Mouse (Mus musculus): ENCODE measurements around the gene Tubb4a.
"Not testable (repeated sequence)": the region's sequence is repeated elsewhere in the genome, so short reads cannot be mapped to it uniquely, and the experiment has no call there.

Tubb4a gene

DNA sequence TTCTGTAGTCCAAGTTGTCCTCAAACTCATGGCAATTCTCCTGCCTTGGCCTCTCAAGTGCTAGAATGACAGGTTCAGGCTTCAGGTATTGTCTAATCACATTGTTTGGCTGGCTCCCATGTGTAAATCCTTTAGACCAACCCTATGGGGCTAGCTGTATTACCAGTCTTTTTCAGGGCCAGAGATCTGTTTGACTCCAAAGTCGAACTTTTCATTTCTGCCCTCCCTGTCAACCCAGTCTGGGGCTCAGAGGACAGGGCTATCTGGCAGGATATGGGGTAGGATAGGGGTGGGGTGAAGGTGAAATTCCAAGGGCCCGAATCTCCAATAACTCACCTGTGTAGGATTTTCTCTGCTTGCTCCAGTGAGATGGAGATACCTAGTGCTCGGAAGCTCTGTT is 31.3 kb downstream of the Tubb4a start:
- DNase-seq: no peak

DNA sequence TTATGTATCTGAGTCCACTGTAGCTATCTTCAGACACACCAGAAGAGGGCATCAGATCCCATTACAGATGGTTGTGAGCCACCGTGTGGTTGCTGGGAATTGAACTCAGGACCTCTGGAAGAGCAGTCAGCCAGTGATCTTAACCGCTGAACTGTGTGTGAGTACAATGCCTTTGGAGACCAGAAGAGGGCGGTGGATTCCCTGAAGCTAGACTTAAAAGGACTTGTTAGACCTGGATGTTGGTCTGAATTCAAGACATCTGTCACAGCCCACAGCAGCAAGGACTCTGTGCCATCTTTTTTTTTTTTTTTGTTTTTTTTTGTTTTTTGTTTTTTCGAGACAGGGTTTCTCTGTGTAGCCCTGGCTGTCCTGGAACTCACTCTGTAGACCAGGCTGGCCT is 35.9 kb downstream of the Tubb4a start:
- not testable (repeated sequence) for DNase-seq

DNA sequence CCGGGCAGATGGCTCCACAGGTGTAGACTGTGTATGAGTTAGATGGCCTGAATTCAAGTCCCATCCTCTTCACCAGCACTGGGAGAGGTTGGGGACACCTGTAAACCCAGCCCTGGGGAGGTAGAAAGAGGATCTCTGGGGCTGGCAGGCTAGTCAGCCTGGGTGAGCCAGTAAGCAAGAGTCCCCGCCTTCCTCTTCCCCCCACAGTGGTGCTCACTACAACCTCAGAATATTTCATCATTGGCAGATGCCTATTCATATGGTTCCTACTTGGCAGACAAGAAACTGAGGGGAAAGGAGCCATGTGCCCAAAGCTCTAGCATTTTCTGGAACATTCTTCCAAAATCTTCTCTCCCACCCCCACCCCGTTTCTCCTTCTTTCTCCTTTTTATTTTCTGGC is 38.8 kb downstream of the Tubb4a start:
- no peak for DNase-seq

DNA sequence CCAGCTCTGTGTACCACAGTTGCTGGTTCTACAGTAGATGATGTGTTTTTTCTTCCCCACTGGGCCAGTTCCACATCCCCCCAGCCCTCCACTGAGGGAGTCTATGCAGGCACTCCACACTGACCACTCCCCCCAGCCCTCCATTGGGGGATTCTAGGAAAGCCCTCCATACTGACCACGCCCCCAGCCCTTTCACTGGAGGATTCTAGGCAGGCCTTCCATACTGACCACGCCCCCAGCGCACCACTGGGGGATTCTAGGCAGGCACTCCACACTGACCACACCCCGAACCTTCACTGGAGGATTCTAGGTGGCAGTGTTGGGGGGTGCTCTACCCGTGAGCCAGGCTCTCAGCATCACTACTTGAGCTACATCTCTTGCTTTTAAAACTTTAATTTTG is 40.2 kb downstream of the Tubb4a start:
- DNase-seq: peak in 1 of 2 experiments; percentile 47

DNA sequence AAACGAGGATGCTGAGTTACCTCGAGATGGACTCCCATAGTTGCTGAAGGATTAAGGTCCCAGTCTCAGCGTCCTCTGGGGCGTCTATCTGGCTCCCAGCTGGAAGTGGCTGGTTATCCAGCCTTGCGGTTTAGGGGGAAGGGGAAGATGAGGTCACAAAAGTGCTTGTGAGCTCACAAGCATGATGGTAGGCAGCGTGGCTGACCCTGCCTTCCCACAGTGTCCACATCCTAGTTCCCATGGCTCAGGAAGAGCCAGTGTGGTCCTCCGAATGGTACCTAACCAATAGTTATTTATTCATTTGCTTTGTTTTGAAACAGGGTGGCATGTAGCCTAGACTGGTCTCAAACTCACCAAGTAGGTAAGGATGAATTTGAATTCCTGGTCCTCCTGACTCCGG is 46.0 kb downstream of the Tubb4a start, which contains the start of gene Slc25a41:
Gene Slc25a41 (minus strand): TSS at position 101 of the 400 bp plus-strand sequence.
- no peak for DNase-seq

DNA sequence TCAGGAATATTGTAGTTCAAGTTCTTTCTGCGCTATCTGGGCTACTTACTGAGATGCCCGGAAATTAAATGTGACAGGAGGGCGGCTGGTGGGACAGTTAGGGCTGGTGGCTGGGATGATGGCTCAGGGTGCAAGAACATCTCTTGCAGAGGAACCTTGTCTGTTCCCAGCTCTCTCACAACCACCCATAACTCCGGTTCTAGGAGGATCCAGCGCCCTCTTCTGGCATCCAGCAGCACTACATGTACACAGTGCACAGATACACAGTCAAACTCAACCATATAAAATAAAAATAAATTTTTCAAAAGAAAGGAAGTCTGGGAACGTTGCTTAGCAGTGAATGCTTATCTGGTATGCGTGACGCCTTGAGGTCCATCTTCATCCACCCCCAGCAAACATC is 48.6 kb downstream of the Tubb4a start:
- no peak for DNase-seq

DNA sequence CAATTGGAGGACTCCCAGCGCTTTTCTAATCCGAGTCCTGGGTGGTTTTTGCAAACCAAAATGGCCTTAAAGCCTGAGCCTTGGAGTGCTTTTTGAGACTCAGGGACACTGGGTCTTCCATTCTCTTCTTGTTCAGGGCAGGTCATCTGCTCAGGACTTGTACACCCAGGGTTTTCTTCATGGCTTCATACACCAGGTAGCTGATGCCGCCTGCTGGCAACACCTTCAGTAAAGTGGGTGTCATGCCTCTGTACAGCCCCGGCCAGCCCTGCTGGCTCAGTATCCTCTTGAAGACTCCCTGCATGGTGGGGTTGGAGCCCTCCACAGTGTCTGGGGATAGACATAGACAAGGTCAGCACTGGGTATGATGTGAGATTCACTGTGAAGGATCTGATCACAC is 54.7 kb downstream of the Tubb4a start:
- DNase-seq: no peak

DNA sequence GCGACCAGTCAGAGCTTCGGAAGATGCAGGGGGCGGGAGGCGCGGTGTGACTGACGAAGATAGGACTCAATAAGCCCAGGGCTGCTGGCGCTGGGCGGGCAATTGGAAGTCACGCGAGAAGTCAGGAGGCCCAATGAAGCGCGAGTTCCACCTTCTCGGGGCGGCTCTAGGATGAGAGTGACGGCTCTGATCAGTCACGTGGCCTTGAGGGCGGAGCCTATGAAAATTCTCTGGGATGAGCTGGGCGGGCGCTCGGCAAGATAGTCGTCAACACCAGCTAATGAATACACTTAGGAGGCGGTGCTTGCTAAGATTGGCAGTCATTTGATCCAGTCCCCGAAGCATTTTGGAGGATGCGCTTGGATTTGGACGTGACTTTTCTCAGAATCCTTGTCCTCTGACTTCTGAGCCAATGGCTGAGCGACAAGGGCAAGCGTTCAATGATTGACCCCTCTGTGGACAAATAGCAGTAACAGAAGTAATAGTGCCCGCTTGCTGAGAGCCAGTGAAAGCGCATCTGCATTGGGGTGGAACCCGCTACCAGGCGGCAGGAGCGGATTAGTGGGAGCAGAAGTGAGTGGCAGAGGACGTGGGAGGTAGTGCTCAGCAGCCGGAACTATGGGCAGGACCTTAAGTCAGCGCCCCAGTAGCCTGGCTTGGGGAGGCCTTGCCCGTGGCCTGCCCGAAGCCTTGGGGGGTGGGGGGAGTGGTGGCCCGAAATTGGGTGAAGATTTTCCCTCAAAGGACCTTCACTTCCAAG is 55.7 kb downstream of the Tubb4a start:
- DNase-seq: peak; percentile 99 to 100

DNA sequence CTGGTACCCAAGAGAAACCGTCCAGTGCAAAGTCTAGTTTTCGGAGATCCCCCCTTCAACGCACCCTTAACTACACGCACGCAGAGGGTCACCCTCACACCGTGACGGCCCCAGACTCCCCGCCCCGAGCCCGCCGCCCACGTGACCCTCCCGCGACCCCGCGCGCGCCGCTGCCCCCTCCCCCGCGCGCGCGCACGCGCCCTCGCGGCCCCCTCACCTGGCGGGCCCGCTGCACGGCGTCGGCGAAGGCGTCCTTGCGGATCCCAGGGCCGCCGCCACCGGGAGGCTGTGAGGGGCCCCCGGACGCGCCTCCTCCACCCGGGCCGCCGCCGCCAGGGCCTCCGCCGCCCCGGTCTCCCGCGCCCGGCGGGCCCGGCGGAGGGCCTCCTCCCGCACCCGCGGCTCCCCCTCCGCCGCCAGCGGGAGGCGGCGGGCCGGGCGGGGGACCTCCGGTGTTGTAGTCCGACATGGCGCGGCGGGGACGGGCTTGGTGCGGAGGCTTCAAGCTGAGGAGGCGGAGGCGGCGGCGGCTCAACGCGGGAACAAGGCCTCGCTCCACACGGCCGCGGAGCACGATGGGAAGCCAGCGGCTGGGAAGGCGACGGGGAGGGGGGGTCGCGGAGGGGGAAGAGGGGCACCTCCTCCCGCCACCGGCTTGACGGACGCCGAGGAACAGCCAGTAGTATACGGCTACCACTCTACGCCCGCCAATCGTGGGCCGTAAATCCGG is 56.5 kb downstream of the Tubb4a start, which contains the start of gene Khsrp:
Gene Khsrp (minus strand): TSS at position 592 of the 730 bp plus-strand sequence.
- peak; percentile 82 to 98 for DNase-seq

Data from cerebellum, postnatal 10 days (tissue).